Mouse (Mus musculus) hindbrain, embryonic 14.5 days (tissue): ENCODE results near the gene Tcf7l1. TPM values are rescaled to one million over a fixed set of nuclear protein-coding genes. Genes with fewer than 3 reads are reported as not detected.

Experiments used
- ATAC-seq: fragments of 200-750 bp; cut with Nextera tagmentation; 2 replicates; pipeline ENCODE4 v1.8.0; 2017; ENCODE audit warnings: moderate number of reproducible peaks, mild to moderate bottlenecking, moderate TSS enrichment, moderate library complexity; ENCODE audit not compliant: low FRiP score
- DNase-seq: peaks from one replicate; pipeline ENCODE4 v3.0.0-alpha.2; 2015; ENCODE audit warnings: low spot score
- H3K27ac ChIP-seq: fragments of 300-500 bp; sonication (generic); 2 replicates; pipeline ENCODE4 v1.5.1; 2014; ENCODE audit warnings: mild to moderate bottlenecking, moderate library complexity
- H3K27me3 ChIP-seq: fragments of 300-500 bp; sonication (generic); 2 replicates; pipeline ENCODE4 v1.6.1; 2014; ENCODE audit warnings: mild to moderate bottlenecking, low read length, mixed read lengths; ENCODE audit not compliant: control insufficient read depth, insufficient read depth
- H3K36me3 ChIP-seq: fragments of 300-500 bp; sonication (generic); replicated peaks from 2 replicates; pipeline ENCODE4 v1.6.1; 2014; ENCODE audit not compliant: control insufficient read depth, insufficient read depth
- H3K4me1 ChIP-seq: fragments of 300-500 bp; sonication (generic); replicated peaks from 2 replicates; pipeline ENCODE4 v1.6.1; 2014; ENCODE audit warnings: antibody characterized with exemption, low read length, mixed read lengths; ENCODE audit not compliant: control insufficient read depth, insufficient read depth
- H3K4me2 ChIP-seq: fragments of 300-500 bp; sonication (generic); replicated peaks from 2 replicates; pipeline ENCODE4 v1.6.1; 2014; ENCODE audit warnings: mild to moderate bottlenecking, moderate library complexity
- H3K4me3 ChIP-seq: fragments of 300-500 bp; sonication (generic); replicated peaks from 2 replicates; pipeline ENCODE4 v1.5.1; 2014; ENCODE audit warnings: mild to moderate bottlenecking, low read length
- H3K9ac ChIP-seq: fragments of 300-500 bp; sonication (generic); 2 replicates; pipeline ENCODE4 v1.6.1; 2014
- H3K9me3 ChIP-seq: fragments of 300-500 bp; sonication (generic); 2 replicates; pipeline ENCODE4 v1.6.1; 2016; ENCODE audit warnings: low read length; ENCODE audit not compliant: control insufficient read depth
- WGBS: fragments of 180-500 bp; shearing (Covaris S2); extraction: QIAGEN DNeasy Blood & Tissue Kit; methylation state at CpG from one replicate; pipeline ENCODE4 v1.1.7; 2014; 5-methylcytosine and 5-hydroxymethylcytosine counted together
- polyA plus RNA-seq: library from polyadenylated mRNA; unstranded; fragments of >200 nt; fragmentation: Nextera tagmentation; extraction: Ambion mirVana; gene quantifications from 2 replicates; pipeline ENCODE4 v1.2.1, GENCODE M21; 2014

Tcf7l1 gene
- polyA plus RNA-seq, 1 experiment from 2014 or later: 7.3 TPM

DNA sequence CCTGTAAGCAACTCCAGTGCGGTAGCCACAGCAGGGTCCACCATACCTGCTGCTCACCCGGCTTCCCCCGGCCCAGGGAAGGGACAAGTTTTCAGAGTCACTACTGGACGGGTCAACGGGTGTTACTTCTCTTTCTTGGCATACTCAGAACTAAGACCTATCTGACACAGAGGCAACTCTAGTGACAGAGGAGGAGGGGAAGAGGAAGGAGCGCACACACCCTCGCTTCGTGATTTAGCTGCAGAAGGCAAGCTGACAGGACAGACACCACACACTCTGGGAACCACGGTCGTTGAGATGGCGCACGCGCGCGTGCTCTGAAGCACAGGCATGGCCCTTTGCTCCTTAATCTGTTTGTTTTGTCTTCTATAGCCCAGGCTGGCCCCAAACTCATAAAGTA, 36.2 kb downstream of the Tcf7l1 start:
- no peaks in the 10 kb centered on the region for H3K9me3 ChIP-seq
- H3K27me3 ChIP-seq: no peaks in the 10 kb centered on the region
- WGBS: 87% methylated on average over 15 of the region's 15 CpGs
- DNase-seq (no peak), ATAC-seq (no peak)
- H3K4me1 ChIP-seq: peaks cover 11% of the 10 kb centered on the region; the same call in 1 of the 2 replicates
- H3K27ac ChIP-seq: no peak overlapping the region
- no peak overlapping the region for H3K9ac ChIP-seq
- no peaks in the 10 kb centered on the region for H3K36me3 ChIP-seq
- no peak overlapping the region for H3K4me3 ChIP-seq
- H3K4me2 ChIP-seq: no peak overlapping the region

DNA sequence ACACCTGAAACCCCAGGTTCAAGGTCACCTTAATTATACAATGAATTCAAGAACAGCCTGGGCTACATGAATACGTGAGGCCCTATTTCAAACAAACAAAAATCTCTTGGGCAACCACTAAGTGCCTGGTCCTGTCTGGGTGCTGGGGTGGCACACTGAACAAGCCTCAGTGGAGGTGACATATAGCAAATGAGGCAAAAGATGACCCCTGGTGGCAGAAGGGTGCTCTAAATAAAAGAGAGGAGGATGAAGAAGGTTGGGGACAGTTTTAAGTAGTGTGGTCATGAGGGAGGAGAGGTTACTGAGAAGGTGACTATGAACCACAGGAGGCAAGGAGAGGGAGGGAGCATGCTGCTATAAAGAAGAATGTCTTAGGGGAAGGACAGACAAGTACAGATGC, 37.8 kb downstream of the Tcf7l1 start:
- 100% methylated on average over 1 of the region's 1 CpGs for WGBS
- Histone ChIP-seq H3K36me3 (no peaks in the 10 kb centered on the region), H3K4me3 (no peak overlapping the region), H3K9ac (no peak overlapping the region), H3K27ac (no peak overlapping the region), H3K9me3 (no peaks in the 10 kb centered on the region), H3K27me3 (no peaks in the 10 kb centered on the region), H3K4me2 (no peak overlapping the region), H3K4me1 (peaks cover 11% of the 10 kb centered on the region; the same call in 1 of the 2 replicates)
- DNase-seq (no peak), ATAC-seq (no peak)

DNA sequence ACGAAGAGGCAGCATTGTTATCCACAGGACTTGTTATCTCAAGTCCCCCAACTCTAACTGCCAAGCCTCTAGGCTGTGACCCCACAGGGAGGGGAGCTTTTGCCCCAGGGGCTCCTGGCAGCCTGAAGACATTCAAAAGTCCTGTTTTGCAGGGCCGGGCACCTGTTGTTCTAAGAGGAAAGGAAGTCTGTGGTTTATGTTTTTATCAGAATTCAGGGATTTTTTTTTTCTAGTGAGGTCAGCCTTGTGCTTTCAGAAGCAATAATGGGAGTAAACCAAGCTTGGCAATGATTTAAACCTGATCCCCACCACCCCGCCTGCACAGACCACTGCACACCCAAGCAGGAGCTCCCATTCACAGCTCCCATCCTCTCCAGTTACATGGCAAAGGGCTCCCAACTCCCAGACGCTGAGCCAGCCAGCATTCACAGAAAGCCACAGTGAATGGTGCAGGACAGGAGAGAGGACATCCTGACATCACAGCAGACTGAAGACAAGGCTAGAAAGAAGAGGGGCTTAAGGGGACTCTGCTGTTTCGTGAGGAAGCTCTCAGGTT, 40.1 kb downstream of the Tcf7l1 start:
- no peaks in the 10 kb centered on the region for H3K9me3 ChIP-seq
- no peak overlapping the region for H3K4me3 ChIP-seq
- H3K4me1 ChIP-seq: peaks cover 7% of the 10 kb centered on the region; the same call in 1 of the 2 replicates
- H3K36me3 ChIP-seq: no peaks in the 10 kb centered on the region
- H3K9ac ChIP-seq: no peak overlapping the region
- ATAC-seq (no peak), DNase-seq (no peak)
- H3K27me3 ChIP-seq: no peaks in the 10 kb centered on the region
- H3K27ac ChIP-seq: no peak overlapping the region; the same call in 1 of the 2 replicates
- 14% methylated on average over 5 of the region's 5 CpGs for WGBS
- no peak overlapping the region for H3K4me2 ChIP-seq

DNA sequence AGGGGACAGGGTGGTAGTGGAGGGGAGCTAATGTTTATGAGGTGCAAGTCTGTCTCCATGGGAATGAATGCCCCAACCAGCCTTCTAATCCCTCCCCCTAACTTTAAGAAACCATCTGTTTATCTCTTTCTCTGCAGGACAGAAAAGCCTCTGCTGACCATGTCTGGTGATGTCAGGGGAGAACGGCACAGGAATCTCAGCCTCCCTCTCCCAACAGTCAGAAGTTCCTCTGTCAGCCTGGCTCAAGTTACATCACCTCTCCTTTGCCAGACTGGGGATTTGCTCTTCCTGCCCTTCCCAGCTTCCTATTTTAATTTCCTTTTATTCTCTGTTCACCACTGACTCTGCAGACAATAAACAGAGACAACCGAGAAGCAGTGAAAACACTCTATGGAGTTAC, 40.6 kb downstream of the Tcf7l1 start:
- Histone ChIP-seq H3K4me1 (peaks cover 7% of the 10 kb centered on the region; the same call in 1 of the 2 replicates), H3K4me3 (no peak overlapping the region), H3K9me3 (no peaks in the 10 kb centered on the region), H3K36me3 (no peaks in the 10 kb centered on the region), H3K9ac (no peak overlapping the region), H3K27ac (no peak overlapping the region; the same call in 1 of the 2 replicates), H3K27me3 (no peaks in the 10 kb centered on the region), H3K4me2 (no peak overlapping the region)
- 1% methylated on average over 2 of the region's 2 CpGs for WGBS
- ATAC-seq (no peak), DNase-seq (no peak)

- Histone ChIP-seq H3K9me3 (no peaks in the 10 kb centered on the region), H3K4me2 (no peak overlapping the region), H3K4me3 (no peak overlapping the region), H3K27ac (no peak overlapping the region), H3K27me3 (no peaks in the 10 kb centered on the region), H3K9ac (no peak overlapping the region), H3K36me3 (no peaks in the 10 kb centered on the region), H3K4me1 (peaks cover 7% of the 10 kb centered on the region; the same call in 1 of the 2 replicates)
- WGBS: 75% methylated on average over 11 of the region's 11 CpGs
- DNase-seq: no peak
- no peak for ATAC-seq
Observed at GRCm38 (mm10) chr6:72747814-72748213, 41.2 kb downstream of the Tcf7l1 start.

DNA sequence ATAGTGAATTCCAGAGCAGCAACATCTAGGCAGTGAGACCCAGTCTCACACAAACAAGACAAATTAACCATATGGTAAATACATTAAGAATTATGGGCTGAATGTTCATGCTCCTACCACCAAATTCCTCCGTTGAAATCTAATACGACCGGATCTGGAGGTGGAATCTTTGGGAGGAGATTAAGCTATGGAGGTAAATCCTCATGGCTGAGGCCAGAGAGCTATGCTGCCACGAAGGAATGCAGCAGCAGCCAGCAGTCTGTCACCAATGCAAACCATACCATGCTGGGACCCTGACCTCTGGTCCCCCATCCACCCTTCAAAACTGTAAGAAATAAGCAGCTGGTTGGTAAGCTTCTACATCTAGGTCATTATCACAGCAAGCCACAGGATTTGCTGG, 41.9 kb downstream of the Tcf7l1 start:
- Histone ChIP-seq H3K36me3 (no peaks in the 10 kb centered on the region), H3K27ac (no peak overlapping the region), H3K9me3 (no peaks in the 10 kb centered on the region), H3K4me1 (peaks cover 7% of the 10 kb centered on the region; the same call in 1 of the 2 replicates), H3K9ac (no peak overlapping the region), H3K27me3 (no peaks in the 10 kb centered on the region), H3K4me2 (no peak overlapping the region), H3K4me3 (no peak overlapping the region)
- WGBS: 77% methylated on average over 4 of the region's 4 CpGs
- ATAC-seq (no peak), DNase-seq (no peak)

- WGBS: 77% methylated on average over 12 of the region's 12 CpGs
- no peak for ATAC-seq
- no peaks in the 10 kb centered on the region for H3K36me3 ChIP-seq
Observed at GRCm38 (mm10) chr6:72745781-72746180, 43.3 kb downstream of the Tcf7l1 start.

GRCm38 (mm10) chr6:72744144-72744800, 44.8 kb downstream of the Tcf7l1 start:
- Histone ChIP-seq H3K9me3 (no peaks in the 10 kb centered on the region), H3K9ac (no peak overlapping the region), H3K4me1 (peaks cover 10% of the 10 kb centered on the region), H3K27me3 (no peaks in the 10 kb centered on the region), H3K36me3 (no peaks in the 10 kb centered on the region), H3K4me2 (no peak overlapping the region), H3K4me3 (no peak overlapping the region), H3K27ac (no peak overlapping the region)
- WGBS: 69% methylated on average over 10 of the region's 10 CpGs
- no peak for DNase-seq
- ATAC-seq: no peak

More at GRCm38 (mm10) chr6:72745781-72746180, 43.3 kb downstream of the Tcf7l1 start:
- Histone ChIP-seq H3K4me1 (peaks cover 10% of the 10 kb centered on the region; the same call in 1 of the 2 replicates), H3K27me3 (no peaks in the 10 kb centered on the region), H3K9ac (no peak overlapping the region), H3K27ac (no peak overlapping the region), H3K4me2 (no peak overlapping the region), H3K4me3 (no peak overlapping the region), H3K9me3 (no peaks in the 10 kb centered on the region)
- DNase-seq: no peak

- Histone ChIP-seq H3K27me3 (no peaks in the 10 kb centered on the region), H3K9ac (no peak overlapping the region), H3K9me3 (no peaks in the 10 kb centered on the region), H3K4me3 (no peak overlapping the region), H3K4me1 (peaks cover 7% of the 10 kb centered on the region), H3K4me2 (no peak overlapping the region), H3K36me3 (no peaks in the 10 kb centered on the region), H3K27ac (no peak overlapping the region)
- whole genome bisulfite sequencing: 74% methylated on average over 3 of the region's 3 CpGs
- DNase-seq (no peak), ATAC-seq (no peak)
Observed at GRCm38 (mm10) chr6:72743624-72744041, 45.4 kb downstream of the Tcf7l1 start.
